Mouse (Mus musculus): ENCODE data around the gene Zfp14.

Zfp14 gene

GRCm38 (mm10) chr7:30050882-30051548 is at the start of gene Zfp14:
TSS of gene Zfp14 (minus strand) at chr7:30051380.
- peak; percentile 95 to 98 for DNase-seq

GRCm38 (mm10) chr7:30099297-30099696 is 48.1 kb upstream of the Zfp14 start:
- peak; percentile 77 to 80 for DNase-seq

DNA sequence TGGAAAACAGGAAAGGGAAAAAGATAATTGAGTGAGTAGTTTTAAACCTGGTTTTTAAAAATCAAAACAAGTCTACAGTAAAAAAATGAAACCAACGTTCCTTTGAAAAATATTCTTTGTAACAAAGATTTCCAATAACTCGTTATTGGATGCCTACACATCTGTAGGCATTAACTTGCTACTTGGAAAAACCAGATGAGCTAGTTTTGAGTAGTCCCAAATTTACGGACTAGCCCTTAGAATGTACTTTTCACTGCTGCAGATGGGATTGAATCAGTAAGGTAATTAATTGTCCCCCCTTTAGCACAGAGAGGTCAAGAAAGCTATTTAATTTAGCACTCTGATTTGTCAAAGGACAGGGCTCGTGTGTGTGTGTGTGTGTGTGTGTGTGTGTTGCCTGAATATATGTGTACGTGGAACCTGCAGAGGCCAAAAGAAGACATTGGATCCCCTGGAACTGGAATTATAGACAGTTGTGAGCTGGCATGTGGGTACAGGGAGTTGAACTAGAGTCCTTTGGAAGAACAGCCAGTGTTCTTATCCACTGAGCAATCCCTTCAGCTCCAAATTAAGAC is 44.5 kb upstream of the Zfp14 start:
- DNase-seq = no peak

- peak; percentile 91 to 92 for DNase-seq
These were observed 43.7 kb upstream of the Zfp14 start, which contains the start of gene Zfp260 for GRCm38 (mm10) chr7:30094646-30095429. TSS of gene Zfp260 (plus strand) at chr7:30094777.

- DNase-seq = peak in 1 of 2 experiments; percentile 23
These were observed 42.8 kb upstream of the Zfp14 start for GRCm38 (mm10) chr7:30093918-30094415.

- no peak for DNase-seq
These were observed 41.5 kb upstream of the Zfp14 start for GRCm38 (mm10) chr7:30092666-30093065.

DNA sequence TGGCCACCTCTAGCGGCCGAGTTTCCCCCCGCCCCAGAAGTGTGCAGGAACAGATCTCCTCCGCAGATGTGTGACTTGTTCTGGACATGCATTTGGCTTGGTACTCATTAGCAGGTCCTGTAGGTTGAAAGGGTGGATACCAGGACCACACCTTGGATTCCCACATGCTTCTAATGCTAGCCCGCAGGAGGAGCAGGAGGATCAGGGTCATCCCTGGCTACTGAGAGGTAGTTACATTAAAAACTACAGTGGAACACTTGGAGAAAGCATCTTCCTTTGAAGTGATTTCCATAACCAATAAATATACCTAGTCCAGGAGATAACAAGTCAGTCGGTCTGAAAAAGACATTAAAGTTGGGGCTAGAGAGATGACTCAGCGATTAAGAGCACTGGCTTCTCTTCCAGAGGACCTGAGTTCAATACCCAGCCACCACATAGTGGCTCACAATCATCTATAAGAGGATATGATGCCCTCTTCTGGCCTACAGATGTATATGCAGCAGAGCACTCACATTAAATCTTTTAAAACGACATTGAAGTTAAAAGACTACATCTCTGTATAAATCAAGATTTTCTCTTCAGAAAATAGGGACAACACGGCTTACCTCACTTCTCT is 39.9 kb upstream of the Zfp14 start:
- no peak for DNase-seq

GRCm38 (mm10) chr7:30090092-30090969 is 39.2 kb upstream of the Zfp14 start, which contains the start of the genes Gm26920 and Zfp566:
TSS of gene Gm26920 (minus strand) at chr7:30090410.
TSS of gene Zfp566 (minus strand) at chr7:30090527.
- DNase-seq = peak; percentile 95 to 97

- DNase-seq = no peak
These were observed 38.2 kb upstream of the Zfp14 start for GRCm38 (mm10) chr7:30089405-30089804.

DNA sequence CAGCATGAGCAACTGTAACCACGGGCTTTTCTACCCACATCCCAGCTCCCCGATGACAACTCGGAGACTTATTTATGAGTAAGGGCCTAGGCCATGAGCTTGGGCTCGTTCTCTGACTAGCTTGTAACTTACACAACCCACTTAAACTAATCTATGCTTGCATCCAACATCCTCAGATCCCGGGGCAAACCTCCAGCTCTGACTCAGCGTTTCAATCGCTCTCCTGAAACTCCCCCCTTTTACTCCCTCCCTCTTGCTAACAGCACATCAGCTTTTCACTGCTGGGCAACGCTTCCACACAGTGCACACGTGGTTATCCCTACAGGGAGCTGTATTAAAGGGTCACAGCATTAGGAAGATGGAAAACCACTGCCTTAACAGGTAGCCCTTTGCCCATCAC is 35.3 kb upstream of the Zfp14 start:
- DNase-seq = no peak

DNA sequence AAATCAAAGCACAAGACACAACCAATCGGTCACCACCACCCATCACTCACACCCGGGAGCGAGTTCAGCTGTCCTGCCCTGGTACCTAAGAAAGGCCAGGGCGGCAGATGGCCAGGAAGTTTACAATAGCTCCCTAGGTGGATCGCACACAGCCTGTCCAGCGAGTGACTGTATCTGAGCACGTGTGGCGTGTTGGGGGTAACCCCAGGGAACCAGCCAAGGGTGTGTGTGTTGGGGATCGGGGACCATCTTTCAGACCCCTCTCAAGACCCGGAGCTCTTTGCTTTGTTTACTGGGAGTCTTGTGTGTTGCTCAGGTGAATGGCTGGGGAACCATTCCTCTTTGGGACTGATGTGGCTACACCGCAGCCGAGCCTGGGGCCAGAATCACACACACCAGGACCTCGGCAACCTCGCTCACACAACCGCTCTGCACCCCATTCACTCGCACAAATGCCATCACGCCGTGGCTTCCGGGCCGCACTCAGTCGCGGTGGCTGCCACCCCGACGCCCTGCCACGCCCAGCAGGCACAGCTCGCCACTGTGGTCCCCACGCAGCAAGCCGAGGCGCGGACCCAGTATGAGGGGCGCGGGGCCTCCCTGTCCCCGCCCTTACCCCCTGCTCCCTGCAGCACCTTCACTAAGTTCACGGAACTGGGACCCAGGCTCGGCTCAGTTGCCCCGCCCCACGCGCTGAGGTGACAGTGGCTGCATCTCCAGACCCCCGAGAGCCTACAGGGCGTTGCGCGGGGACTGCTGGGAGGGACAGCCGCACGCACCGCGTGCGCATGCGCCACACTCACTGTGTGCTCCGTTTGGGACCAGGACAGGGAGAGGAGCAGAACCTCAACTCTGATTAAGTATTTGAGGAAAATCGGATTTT is 21.2 kb upstream of the Zfp14 start, which contains the start of gene Zfp82:
Gene Zfp82 (minus strand): TSS at position 755 of the 883 bp plus-strand sequence.
- DNase-seq = peak; percentile 89 to 91

- DNase-seq = no peak
These were observed 13.4 kb upstream of the Zfp14 start for GRCm38 (mm10) chr7:30064622-30065021.

GRCm38 (mm10) chr7:30062478-30062877 is 11.3 kb upstream of the Zfp14 start:
- peak in 1 of 2 experiments; percentile 14 for DNase-seq

DNA sequence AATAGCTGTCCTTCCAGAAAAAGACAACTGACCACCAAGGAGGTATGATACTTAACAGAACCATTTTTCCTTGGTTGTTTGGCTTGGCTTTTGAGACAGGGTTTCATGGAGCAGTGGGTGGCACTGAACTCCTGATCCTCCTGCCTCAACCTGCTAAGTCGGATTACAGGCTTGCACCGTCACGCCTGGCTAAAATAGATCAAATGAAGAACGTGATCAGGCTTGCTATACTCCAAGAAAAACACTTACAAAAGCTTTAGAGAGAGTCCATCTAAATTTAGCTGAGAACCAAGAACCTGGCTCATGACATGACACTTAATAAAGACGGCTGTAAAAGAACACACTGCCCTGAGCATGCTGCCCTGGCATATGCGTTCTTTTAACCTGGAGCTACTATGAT is 9.2 kb upstream of the Zfp14 start:
- no peak for DNase-seq

DNA sequence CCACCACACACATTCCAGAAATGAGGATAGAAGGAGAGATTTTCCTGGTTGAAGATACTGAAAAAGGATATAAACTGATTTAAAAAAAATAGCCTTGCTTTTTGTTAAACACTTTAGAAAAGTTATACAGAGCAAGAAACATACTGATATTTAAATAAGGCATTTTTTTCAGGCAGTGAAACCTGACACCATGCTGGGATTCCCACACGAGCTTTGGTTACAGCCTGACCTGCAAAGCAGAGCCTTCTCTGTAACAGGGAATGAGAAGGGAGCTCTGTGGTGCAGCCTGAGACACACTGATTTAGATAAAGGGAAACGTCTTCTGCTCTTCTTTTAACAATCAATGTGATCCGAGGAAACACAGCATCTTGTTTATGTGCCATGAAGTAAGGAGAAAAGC is 2.4 kb upstream of the Zfp14 start:
- DNase-seq = no peak

DNA sequence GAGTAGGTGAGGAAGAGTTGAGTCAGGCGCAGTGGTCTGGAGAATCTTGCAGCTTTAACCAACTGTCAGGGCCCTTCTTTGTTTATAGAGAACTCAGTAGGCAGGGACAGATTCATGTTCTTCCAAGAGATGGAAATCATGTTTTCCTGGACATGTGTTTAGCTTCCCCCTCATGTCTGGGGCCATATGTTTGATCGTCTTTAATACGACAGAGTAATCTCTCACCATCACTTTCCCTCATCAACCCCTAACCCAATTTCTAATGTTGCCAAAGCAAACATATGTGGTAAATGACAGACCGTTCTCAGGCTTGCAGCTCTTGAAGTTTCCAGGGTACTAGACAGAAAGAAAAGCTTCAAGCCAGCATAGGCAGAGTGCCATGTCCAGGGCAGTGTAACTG is 3.1 kb downstream of the Zfp14 start:
- DNase-seq = no peak

GRCm38 (mm10) chr7:30044354-30044753 is 6.8 kb downstream of the Zfp14 start:
- DNase-seq = no peak

GRCm38 (mm10) chr7:30034331-30034730 is 16.8 kb downstream of the Zfp14 start:
- DNase-seq = no peak

GRCm38 (mm10) chr7:30031379-30031778 is 19.8 kb downstream of the Zfp14 start:
- DNase-seq = no peak

DNA sequence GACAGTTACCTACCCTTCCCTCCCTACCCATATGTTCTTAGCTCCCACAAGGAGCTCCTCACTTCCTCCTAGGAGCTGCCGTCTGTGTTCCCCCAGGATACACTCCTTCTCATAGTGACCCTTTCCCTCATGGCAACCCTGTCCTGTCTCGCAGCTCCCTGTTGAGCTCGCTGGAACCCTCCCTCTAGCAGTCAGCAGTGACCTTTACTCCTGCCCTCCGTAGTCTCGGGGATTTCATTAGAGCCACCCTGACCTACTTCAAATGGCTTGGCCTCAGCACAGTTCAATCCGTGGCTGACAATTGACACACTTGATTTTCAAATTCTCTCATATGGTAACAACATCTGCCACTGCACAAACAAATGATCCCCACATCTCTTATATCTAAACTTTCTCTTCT is 20.5 kb downstream of the Zfp14 start:
- DNase-seq = no peak

DNA sequence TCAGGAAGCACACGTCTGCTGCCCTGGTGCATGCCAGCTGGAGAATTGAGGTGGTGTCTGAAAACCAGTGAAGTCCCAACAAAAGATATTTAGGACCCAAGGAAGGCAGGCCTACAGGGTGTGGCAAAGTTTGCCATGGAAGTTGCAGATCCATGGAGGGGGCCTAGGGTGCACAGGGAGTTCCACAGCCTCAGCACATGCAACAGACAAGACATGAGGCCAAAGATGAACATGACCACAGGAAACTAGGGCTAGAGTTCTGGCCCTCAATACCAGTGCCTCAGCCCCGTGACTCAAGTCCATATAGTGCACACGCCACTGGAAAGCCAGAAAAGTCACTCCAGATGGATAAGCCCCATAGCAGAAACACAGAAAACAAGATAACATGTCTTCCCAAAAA is 22.6 kb downstream of the Zfp14 start:
- no peak for DNase-seq

Data from cerebellum, adult 18-20 months (tissue).